Mouse (Mus musculus): ENCODE measurements at regions not wholly inside any gene's neighbourhood (a gene's known extent, or its start where the extent isn't known, plus 50 kb on each side); places are given as distances from the start of the nearest gene placed in this dataset.

GRCm38 (mm10) chr9:27556315-27557225, 160.0 kb downstream of the Spata19 start:
- in situ Hi-C loops (cut with MseI, MboI): no loop called here

GRCm38 (mm10) chr9:27557886-27558285, 161.3 kb downstream of the Spata19 start:
- in situ Hi-C loops (cut with MseI, MboI): no loop called here

GRCm38 (mm10) chr9:27558286-27558685, 161.7 kb downstream of the Spata19 start:
- in situ Hi-C loops (cut with MseI, MboI): no loop called here

- in situ Hi-C loops (cut with MseI, MboI): no loop called here
Observed at GRCm38 (mm10) chr9:27568372-27569053, 171.9 kb downstream of the Spata19 start.

GRCm38 (mm10) chr9:27569054-27569387, 172.4 kb downstream of the Spata19 start:
- in situ Hi-C loops (cut with MseI, MboI): no loop called here

GRCm38 (mm10) chr9:27617096-27617839, 173.3 kb upstream of the Opcml start:
- in situ Hi-C loops (cut with MseI, MboI): no loop called here

- in situ Hi-C loops (cut with MseI, MboI): no loop called here
Observed at GRCm38 (mm10) chr9:27634901-27635300, 155.7 kb upstream of the Opcml start.

GRCm38 (mm10) chr9:27640611-27641010, 150.0 kb upstream of the Opcml start:
- in situ Hi-C loops (cut with MseI, MboI): no loop called here

GRCm38 (mm10) chr9:27643312-27643711, 147.3 kb upstream of the Opcml start:
- in situ Hi-C loops (cut with MseI, MboI): no loop called here

- in situ Hi-C loops (cut with MseI, MboI): no loop called here
Observed at GRCm38 (mm10) chr9:27643916-27644315, 146.7 kb upstream of the Opcml start.

GRCm38 (mm10) chr9:27645435-27645834, 145.1 kb upstream of the Opcml start:
- in situ Hi-C loops (cut with MseI, MboI): no loop called here

GRCm38 (mm10) chr9:27646100-27646499, 144.5 kb upstream of the Opcml start:
- in situ Hi-C loops (cut with MseI, MboI): no loop called here

GRCm38 (mm10) chr9:27646956-27647355, 143.6 kb upstream of the Opcml start:
- in situ Hi-C loops (cut with MseI, MboI): no loop called here

- in situ Hi-C loops (cut with MseI, MboI): no loop called here
Observed at GRCm38 (mm10) chr9:27658001-27658400, 132.6 kb upstream of the Opcml start.

GRCm38 (mm10) chr9:27661431-27662300, 128.9 kb upstream of the Opcml start:
- in situ Hi-C loops (cut with MseI, MboI): no loop called here

- in situ Hi-C loops (cut with MseI, MboI): no loop called here
Observed at GRCm38 (mm10) chr9:27663230-27663629, 127.3 kb upstream of the Opcml start.

- in situ Hi-C loops (cut with MseI, MboI): no loop called here
Observed at GRCm38 (mm10) chr9:27665659-27666058, 124.9 kb upstream of the Opcml start.

GRCm38 (mm10) chr9:27670032-27670740, 120.4 kb upstream of the Opcml start:
- in situ Hi-C loops (cut with MseI, MboI): no loop called here

- in situ Hi-C loops (cut with MseI, MboI): no loop called here
Observed at GRCm38 (mm10) chr9:27685325-27685724, 105.2 kb upstream of the Opcml start.

- in situ Hi-C loops (cut with MseI, MboI): no loop called here
Observed at GRCm38 (mm10) chr9:27691616-27692015, 99.0 kb upstream of the Opcml start.

- in situ Hi-C loops (cut with MseI, MboI): no loop called here
Observed at GRCm38 (mm10) chr9:27692751-27693150, 97.8 kb upstream of the Opcml start.
